Mouse (Mus musculus) thymus, postnatal 25 days (tissue): ENCODE results near the gene Srsf2.

Experiments used
- DNase-seq: peaks from one replicate; pipeline ENCODE4 v3.0.0; 2022

Srsf2 gene

GRCm38 (mm10) chr11:116807938-116808606 is 44.8 kb downstream of the Srsf2 start:
- peak; percentile 83 for DNase-seq

- DNase-seq = no peak
These were observed 45.4 kb downstream of the Srsf2 start for GRCm38 (mm10) chr11:116807526-116807925.

- no peak for DNase-seq
These were observed 45.8 kb downstream of the Srsf2 start for GRCm38 (mm10) chr11:116807116-116807515.

- no peak for DNase-seq
These were observed 46.5 kb downstream of the Srsf2 start for GRCm38 (mm10) chr11:116806136-116807071.

GRCm38 (mm10) chr11:116802709-116803108 is 50.2 kb downstream of the Srsf2 start:
- DNase-seq = no peak

- no peak for DNase-seq
These were observed 51.8 kb downstream of the Srsf2 start for GRCm38 (mm10) chr11:116801106-116801505.
